Mouse (Mus musculus): Measurements from ENCODE around the gene Nradd.

DNA sequence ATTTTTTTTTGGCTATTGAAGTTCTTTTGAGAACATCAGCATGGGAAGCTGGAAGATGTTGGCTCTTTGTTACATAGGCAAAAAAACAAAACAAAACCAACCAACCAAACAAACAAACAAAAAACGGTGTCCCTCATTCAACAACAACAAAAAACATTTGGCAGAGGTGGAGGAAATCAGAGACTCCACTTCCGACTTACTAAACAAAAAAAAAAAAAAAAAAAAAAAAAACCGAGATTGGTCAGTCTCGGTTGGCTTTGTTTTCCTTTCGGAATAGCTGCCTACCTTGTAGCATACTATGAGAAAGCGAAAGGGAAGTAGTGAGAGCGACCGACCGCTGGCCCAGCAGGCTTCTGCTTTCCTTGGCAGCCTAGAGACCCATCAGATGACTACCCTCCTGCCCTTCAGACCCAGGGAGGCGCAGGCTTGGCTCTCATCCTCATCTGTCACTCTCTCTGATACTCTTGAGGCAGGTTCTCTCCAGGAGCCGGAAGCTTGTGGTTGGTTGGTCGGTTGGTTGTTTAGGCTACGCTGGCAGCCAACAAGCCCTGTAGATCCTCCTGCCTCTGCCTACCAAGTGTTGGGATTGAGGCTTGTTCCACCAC lies 33.3 kb upstream of the Nradd start:
- TF ChIP-seq CTCF (IDR thresholded peaks at IDR 0.05; ENCODE audit: low read depth, low read length) (no peak), GATA1 (IDR thresholded peaks at IDR 0.05; ENCODE audit: borderline replicate concordance, low read length) (no peak)
